Mouse (Mus musculus) G1E (cell line): ENCODE measurements around the gene Slc12a6. TPM values are rescaled to one million over a fixed set of nuclear protein-coding genes. Genes with fewer than 3 reads are reported as not detected.

Source experiments
- ATAC-seq: 2 replicates; pipeline ENCODE4 v1.8.0; 2016; ENCODE audit warnings: mild to moderate bottlenecking; ENCODE audit not compliant: insufficient number of reproducible peaks, poor library complexity, low FRiP score, severe bottlenecking; ENCODE audit errors: extremely low read depth
- DNase-seq: peaks from one replicate; pipeline ENCODE4 v3.0.0; 2012; ENCODE audit warnings: low spot score
- H3K27me3 ChIP-seq: 2 replicates; pipeline ENCODE4 v1.6.1; 2012; ENCODE audit warnings: mild to moderate bottlenecking, low read length, inconsistent platforms; ENCODE audit not compliant: insufficient read depth
- H3K36me3 ChIP-seq: replicated peaks from 2 replicates; pipeline ENCODE3; 2012; ENCODE audit warnings: mild to moderate bottlenecking, inconsistent platforms
- H3K4me1 ChIP-seq: 2 replicates; pipeline ENCODE4 v1.6.1; 2012; ENCODE audit warnings: low read depth, low read length, inconsistent platforms, mixed read lengths; ENCODE audit not compliant: insufficient read depth
- H3K4me3 ChIP-seq: 2 replicates; pipeline ENCODE4 v1.5.1; 2012; ENCODE audit warnings: low read depth, mild to moderate bottlenecking, inconsistent platforms, low read length, moderate library complexity, mixed read lengths
- H3K9me3 ChIP-seq: replicated peaks from 2 replicates; pipeline ENCODE4 v1.6.1; 2012; ENCODE audit warnings: inconsistent platforms
- CTCF ChIP-seq: IDR thresholded peaks from 2 replicates; pipeline ENCODE4 v1.5.1; 2012; ENCODE audit warnings: low read depth, low read length, inconsistent platforms, mixed read lengths
- GATA1 ChIP-seq: IDR thresholded peaks from 2 replicates; pipeline ENCODE4 v1.6.1; 2012; ENCODE audit warnings: borderline replicate concordance, low read length, inconsistent platforms, mixed read lengths
- GATA2 ChIP-seq: IDR thresholded peaks from 2 replicates; pipeline ENCODE4 v1.6.1; 2012; ENCODE audit warnings: low read depth, low read length, inconsistent platforms, borderline replicate concordance
- POLR2AphosphoS5 ChIP-seq: IDR thresholded peaks from 2 replicates; pipeline ENCODE4 v1.6.1; 2012; ENCODE audit warnings: low read depth, low read length, inconsistent platforms; ENCODE audit not compliant: insufficient replicate concordance
- TAL1 ChIP-seq: conservative IDR thresholded peaks from 2 replicates; pipeline ENCODE4 v1.6.1; 2012; ENCODE audit warnings: low read depth, low read length, inconsistent platforms, mixed read lengths
- polyA plus RNA-seq: library from polyadenylated mRNA; stranded (reverse); fragments of >175 nt; gene quantifications from 2 replicates; pipeline ENCODE4 v1.2.3, GENCODE M21; 2012
- total RNA-seq, 2 experiments: library from RNA; stranded (forward) in 1 of 2; stranded (reverse) in 1 of 2; fragments of 200-1000 nt in 1 of 2; fragments of >200 nt in 1 of 2; fragmentation: Nextera tagmentation in 1 of 2; gene quantifications; 2 replicates each; pipeline ENCODE4 v1.2.3; 2014 to 2017

The Slc12a6 gene
- total and polyA plus RNA-seq, 3 experiments = 4.2 to 55.9 (median 50.5) TPM

- peaks cover 33% of the 10 kb centered on the region for H3K36me3 ChIP-seq
- no peak for ATAC-seq
- H3K4me1 ChIP-seq = no peaks in the 10 kb centered on the region; the same call in 1 of the 2 replicates
- no peaks in the 10 kb centered on the region for H3K9me3 ChIP-seq
- no peaks in the 10 kb centered on the region for H3K27me3 ChIP-seq
- H3K4me3 ChIP-seq = no peak overlapping the region
- TF ChIP-seq TAL1 = no peak
- no peak for TF ChIP-seq GATA1
- TF ChIP-seq GATA2 = no peak
- TF ChIP-seq POLR2AphosphoS5 = no peak
- no peak for TF ChIP-seq CTCF
- no peak for DNase-seq
These were observed 74.1 kb downstream of the Slc12a6 start for GRCm38 (mm10) chr2:112339736-112340135.

- no peak overlapping the region for H3K4me3 ChIP-seq
- peaks cover 31% of the 10 kb centered on the region for H3K36me3 ChIP-seq
- H3K4me1 ChIP-seq = no peaks in the 10 kb centered on the region; the same call in 1 of the 2 replicates
- no peak for TF ChIP-seq TAL1
- no peak for TF ChIP-seq GATA2
- TF ChIP-seq POLR2AphosphoS5 = no peak
- no peak for TF ChIP-seq CTCF
- TF ChIP-seq GATA1 = no peak
- DNase-seq (no peak), ATAC-seq (no peak)
- H3K9me3 ChIP-seq = no peaks in the 10 kb centered on the region
- H3K27me3 ChIP-seq = no peaks in the 10 kb centered on the region
These were observed 75.5 kb downstream of the Slc12a6 start for GRCm38 (mm10) chr2:112341117-112341516.

GRCm38 (mm10) chr2:112348246-112348645, 82.6 kb downstream of the Slc12a6 start:
- H3K36me3 ChIP-seq = peaks cover 44% of the 10 kb centered on the region

GRCm38 (mm10) chr2:112353685-112354455, 88.2 kb downstream of the Slc12a6 start:
- ATAC-seq = no peak
- no peak for TF ChIP-seq POLR2AphosphoS5
- no peak for TF ChIP-seq GATA2
- TF ChIP-seq CTCF = no peak
- TF ChIP-seq TAL1 = no peak
- TF ChIP-seq GATA1 = no peak
- peaks cover 57% of the 10 kb centered on the region for H3K36me3 ChIP-seq
- no peaks in the 10 kb centered on the region for H3K4me1 ChIP-seq
- no peak for DNase-seq
- no peaks in the 10 kb centered on the region for H3K9me3 ChIP-seq
- H3K27me3 ChIP-seq = no peaks in the 10 kb centered on the region
- H3K4me3 ChIP-seq = no peak overlapping the region

More at GRCm38 (mm10) chr2:112348246-112348645, 82.6 kb downstream of the Slc12a6 start:
- no peaks in the 10 kb centered on the region for H3K9me3 ChIP-seq
- DNase-seq = no peak
- no peak for ATAC-seq
- H3K4me3 ChIP-seq = no peak overlapping the region
- no peaks in the 10 kb centered on the region for H3K27me3 ChIP-seq
- TF ChIP-seq GATA1 (no peak), TAL1 (no peak), POLR2AphosphoS5 (no peak), GATA2 (no peak), CTCF (no peak)
- no peaks in the 10 kb centered on the region for H3K4me1 ChIP-seq

- no peaks in the 10 kb centered on the region for H3K4me1 ChIP-seq
- no peak for ATAC-seq
- peaks cover 78% of the 10 kb centered on the region for H3K36me3 ChIP-seq
- no peak for DNase-seq
- H3K4me3 ChIP-seq = no peak overlapping the region
- H3K27me3 ChIP-seq = no peaks in the 10 kb centered on the region
- no peaks in the 10 kb centered on the region for H3K9me3 ChIP-seq
- TF ChIP-seq GATA1 (no peak), GATA2 (no peak), CTCF (no peak), TAL1 (no peak), POLR2AphosphoS5 (no peak)
These were observed 94.0 kb downstream of the Slc12a6 start for GRCm38 (mm10) chr2:112359611-112360010.

- no peaks in the 10 kb centered on the region for H3K9me3 ChIP-seq
- peaks cover 78% of the 10 kb centered on the region for H3K36me3 ChIP-seq
- H3K4me1 ChIP-seq = no peaks in the 10 kb centered on the region
- no peaks in the 10 kb centered on the region for H3K27me3 ChIP-seq
- ATAC-seq (no peak), DNase-seq (no peak)
- H3K4me3 ChIP-seq = no peak overlapping the region
- no peak for TF ChIP-seq CTCF
- no peak for TF ChIP-seq GATA1
- no peak for TF ChIP-seq GATA2
- no peak for TF ChIP-seq POLR2AphosphoS5
- no peak for TF ChIP-seq TAL1
These were observed 94.6 kb downstream of the Slc12a6 start for GRCm38 (mm10) chr2:112360012-112360780.
